Mouse (Mus musculus) midbrain, postnatal 0 days (tissue): ENCODE data around the gene Yjefn3. TPM values are rescaled to one million over a fixed set of nuclear protein-coding genes. Genes with fewer than 3 reads are reported as not detected.

Source experiments
- ATAC-seq: fragments of 200-750 bp; cut with Nextera tagmentation; 2 replicates; pipeline ENCODE4 v1.8.0; 2017; ENCODE audit warnings: moderate number of reproducible peaks, mild to moderate bottlenecking, moderate TSS enrichment, moderate library complexity; ENCODE audit not compliant: low FRiP score
- DNase-seq: peaks from one replicate; pipeline ENCODE4 v3.0.0-alpha.2; 2015; ENCODE audit warnings: low spot score
- H3K27ac ChIP-seq: fragments of 300-500 bp; sonication (generic); 2 replicates; pipeline ENCODE4 v1.5.1; 2014; ENCODE audit warnings: low read depth, mild to moderate bottlenecking, low read length, mixed read lengths
- H3K27me3 ChIP-seq: fragments of 300-500 bp; sonication (generic); 2 replicates; pipeline ENCODE4 v1.6.1; 2014; ENCODE audit warnings: low read length, control low read depth, mixed read lengths; ENCODE audit not compliant: insufficient read depth
- H3K36me3 ChIP-seq: fragments of 300-500 bp; sonication (generic); 2 replicates; pipeline ENCODE4 v1.6.1; 2014; ENCODE audit warnings: low read length, control low read depth, mixed read lengths; ENCODE audit not compliant: insufficient read depth
- H3K4me1 ChIP-seq: fragments of 300-500 bp; sonication (generic); 2 replicates; pipeline ENCODE4 v1.6.1; 2014; ENCODE audit warnings: mild to moderate bottlenecking, control low read depth, antibody characterized with exemption, low read length, mixed read lengths; ENCODE audit not compliant: insufficient read depth
- H3K4me2 ChIP-seq: fragments of 300-500 bp; sonication (generic); 2 replicates; pipeline ENCODE4 v1.6.1; 2014; ENCODE audit warnings: low read depth, mild to moderate bottlenecking, low read length, mixed read lengths; ENCODE audit not compliant: poor library complexity, severe bottlenecking
- H3K4me3 ChIP-seq: fragments of 300-500 bp; sonication (generic); 2 replicates; pipeline ENCODE4 v1.5.1; 2014; ENCODE audit warnings: low read depth, mild to moderate bottlenecking, low read length, moderate library complexity
- H3K9ac ChIP-seq: fragments of 300-500 bp; sonication (generic); replicated peaks from 2 replicates; pipeline ENCODE4 v1.6.1; 2014; ENCODE audit warnings: mild to moderate bottlenecking, low read length, moderate library complexity, mixed read lengths; ENCODE audit not compliant: poor library complexity, severe bottlenecking
- H3K9me3 ChIP-seq: fragments of 300-500 bp; sonication (generic); 2 replicates; pipeline ENCODE4 v1.6.1; 2016; ENCODE audit warnings: low read length, control low read depth
- CTCF ChIP-seq: IDR thresholded peaks from 2 replicates; pipeline ENCODE4 v1.5.1; 2016; ENCODE audit warnings: antibody characterized with exemption, mild to moderate bottlenecking
- WGBS: fragments of 180-500 bp; shearing (Covaris S2); extraction: QIAGEN DNeasy Blood & Tissue Kit; methylation state at CpG from one replicate; pipeline ENCODE4 v1.1.7; 2014; 5-methylcytosine and 5-hydroxymethylcytosine counted together
- polyA plus RNA-seq: library from polyadenylated mRNA; unstranded; fragments of >200 nt; fragmentation: Nextera tagmentation; extraction: Ambion mirVana; gene quantifications from 2 replicates; pipeline ENCODE4 v1.2.1, GENCODE M21; 2015
- total RNA-seq: library from RNA; depleted of rRNA; stranded (reverse); fragments of >200 nt; gene quantifications from 2 replicates; pipeline ENCODE4 v1.2.3, GENCODE M21; 2014

The Yjefn3 gene
- total and polyA plus RNA-seq, 2 experiments from 2014 or later: 8.0 to 13.4 TPM

- H3K4me3 ChIP-seq: no peak overlapping the region
- no peak overlapping the region for H3K9ac ChIP-seq
- H3K27ac ChIP-seq: no peak overlapping the region
- H3K9me3 ChIP-seq: no peaks in the 10 kb centered on the region
- H3K27me3 ChIP-seq: peaks cover 18% of the 10 kb centered on the region
- no peak for ATAC-seq
- no peak for DNase-seq
- TF ChIP-seq CTCF: no peak
- H3K4me1 ChIP-seq: no peaks in the 10 kb centered on the region
- 0 out of 2 replicates have a peak, but pooled peaks cover 7% of the 10 kb centered on the region for H3K36me3 ChIP-seq
- 52% methylated on average over 10 of the region's 10 CpGs for WGBS
- H3K4me2 ChIP-seq: no peak overlapping the region
These were observed 26.4 kb downstream of the Yjefn3 start for GRCm38 (mm10) chr8:69876097-69876496.

- ATAC-seq (no peak), DNase-seq (no peak)
- Histone ChIP-seq H3K27ac (no peak overlapping the region), H3K36me3 (0 out of 2 replicates have a peak, but pooled peaks cover 13% of the 10 kb centered on the region), H3K27me3 (peaks cover 4% of the 10 kb centered on the region; the same call in 1 of the 2 replicates), H3K9me3 (no peaks in the 10 kb centered on the region), H3K9ac (no peak overlapping the region), H3K4me3 (no peak overlapping the region), H3K4me2 (no peak overlapping the region), H3K4me1 (no peaks in the 10 kb centered on the region)
- TF ChIP-seq CTCF: no peak
- WGBS: 87% methylated on average over 13 of the region's 13 CpGs
These were observed 27.9 kb downstream of the Yjefn3 start for GRCm38 (mm10) chr8:69874654-69875053.

DNA sequence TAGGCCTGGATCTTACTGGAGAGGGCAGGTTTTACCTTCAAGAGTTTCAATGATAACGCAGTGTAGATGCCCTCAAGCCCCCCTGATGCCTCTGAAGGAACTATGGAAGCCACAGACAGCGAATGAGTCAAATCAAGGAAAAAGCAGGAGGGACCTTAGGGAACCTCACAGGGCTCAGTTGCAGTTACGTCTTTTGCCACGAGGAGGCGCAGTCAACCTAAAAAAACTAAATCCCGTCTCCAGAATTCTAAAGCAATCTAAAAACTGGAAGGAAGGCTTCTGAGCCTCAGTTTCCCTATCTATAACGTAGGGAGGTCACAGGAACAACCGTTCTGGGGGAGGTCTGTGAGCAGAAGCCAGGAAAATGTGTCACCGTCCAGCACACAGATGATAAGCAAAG lies 28.4 kb downstream of the Yjefn3 start:
- H3K36me3 ChIP-seq: 0 out of 2 replicates have a peak, but pooled peaks cover 13% of the 10 kb centered on the region
- ATAC-seq (no peak), DNase-seq (peak; percentile 56)
- peak; percentile 82 for TF ChIP-seq CTCF
- no peaks in the 10 kb centered on the region for H3K9me3 ChIP-seq
- WGBS: 9% methylated on average over 9 of the region's 9 CpGs
- no peak overlapping the region for H3K4me2 ChIP-seq
- H3K4me1 ChIP-seq: no peaks in the 10 kb centered on the region
- H3K4me3 ChIP-seq: no peak overlapping the region
- no peak overlapping the region for H3K9ac ChIP-seq
- H3K27me3 ChIP-seq: no peaks in the 10 kb centered on the region
- no peak overlapping the region for H3K27ac ChIP-seq

DNA sequence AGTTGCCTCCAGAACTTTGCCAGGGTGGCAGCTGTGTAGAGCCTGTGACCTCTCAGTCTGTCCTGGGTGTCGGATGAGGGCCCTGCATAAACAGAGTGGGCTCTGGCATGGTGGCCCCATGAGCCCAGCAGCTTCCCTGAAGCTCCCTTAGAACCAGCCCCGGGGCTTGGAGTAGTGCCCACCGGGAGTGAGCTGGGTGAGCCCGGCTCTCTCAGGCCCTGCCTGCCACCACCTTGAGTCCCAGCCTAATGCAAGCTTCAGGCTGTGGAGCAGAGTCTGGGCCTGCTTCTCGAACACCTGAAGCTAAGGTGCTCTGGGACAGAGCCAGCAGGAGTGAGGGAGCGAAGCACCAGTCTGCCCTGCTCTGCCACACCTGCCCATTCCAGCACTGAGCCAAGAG lies 31.6 kb downstream of the Yjefn3 start:
- 96% methylated on average over 6 of the region's 6 CpGs for WGBS
- ATAC-seq: no peak

DNA sequence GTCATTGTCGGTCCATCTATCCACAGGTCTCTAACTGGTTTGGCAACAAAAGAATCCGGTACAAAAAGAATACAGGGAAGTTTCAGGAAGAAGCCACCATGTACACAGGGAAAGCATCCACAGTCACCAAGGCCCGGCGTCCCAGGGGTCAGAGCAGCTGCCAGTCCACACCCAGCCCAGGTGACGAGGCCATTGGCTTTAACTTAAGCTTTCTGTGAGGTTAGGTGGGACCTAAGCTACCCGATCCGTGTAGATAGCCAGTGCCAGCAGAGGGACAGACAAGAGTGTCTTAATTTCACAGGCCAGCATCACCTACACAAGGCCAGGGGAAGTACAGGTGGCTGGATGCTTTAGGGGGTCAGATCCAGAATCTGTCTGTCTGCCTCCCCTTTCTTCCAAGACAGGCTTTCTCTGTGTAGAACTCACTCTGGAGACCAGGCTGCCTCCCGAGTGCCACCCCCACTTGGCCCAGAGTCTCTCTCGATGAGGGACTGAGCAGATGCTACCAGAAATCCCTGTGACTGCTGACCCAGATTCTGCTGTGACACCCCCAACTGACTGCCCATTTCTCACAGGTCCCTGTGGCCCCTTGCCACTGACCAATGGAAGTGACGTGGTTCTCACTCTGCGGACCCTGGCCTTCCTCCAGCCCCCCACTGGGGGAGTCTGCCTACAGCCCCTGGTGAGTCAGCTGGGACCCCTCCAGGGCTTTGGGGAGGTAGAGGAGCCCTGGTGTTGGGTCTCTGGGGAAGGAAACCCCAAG lies 32.3 kb downstream of the Yjefn3 start:
- Histone ChIP-seq H3K4me2 (no peak overlapping the region), H3K9me3 (no peaks in the 10 kb centered on the region), H3K9ac (no peak overlapping the region), H3K27ac (no peak overlapping the region), H3K27me3 (no peaks in the 10 kb centered on the region), H3K4me1 (no peaks in the 10 kb centered on the region), H3K36me3 (0 out of 2 replicates have a peak, but pooled peaks cover 13% of the 10 kb centered on the region), H3K4me3 (no peak overlapping the region)
- ATAC-seq (no peak), DNase-seq (no peak)
- WGBS: 86% methylated on average over 11 of the region's 11 CpGs
- no peak for TF ChIP-seq CTCF

More for the DNA sequence above, 31.6 kb downstream of the Yjefn3 start:
- H3K27me3 ChIP-seq: no peaks in the 10 kb centered on the region
- H3K27ac ChIP-seq: no peak overlapping the region
- no peak overlapping the region for H3K9ac ChIP-seq
- no peak for DNase-seq
- H3K4me1 ChIP-seq: no peaks in the 10 kb centered on the region
- H3K36me3 ChIP-seq: 0 out of 2 replicates have a peak, but pooled peaks cover 13% of the 10 kb centered on the region
- H3K4me2 ChIP-seq: no peak overlapping the region
- H3K9me3 ChIP-seq: no peaks in the 10 kb centered on the region
- no peak overlapping the region for H3K4me3 ChIP-seq
- TF ChIP-seq CTCF: no peak

DNA sequence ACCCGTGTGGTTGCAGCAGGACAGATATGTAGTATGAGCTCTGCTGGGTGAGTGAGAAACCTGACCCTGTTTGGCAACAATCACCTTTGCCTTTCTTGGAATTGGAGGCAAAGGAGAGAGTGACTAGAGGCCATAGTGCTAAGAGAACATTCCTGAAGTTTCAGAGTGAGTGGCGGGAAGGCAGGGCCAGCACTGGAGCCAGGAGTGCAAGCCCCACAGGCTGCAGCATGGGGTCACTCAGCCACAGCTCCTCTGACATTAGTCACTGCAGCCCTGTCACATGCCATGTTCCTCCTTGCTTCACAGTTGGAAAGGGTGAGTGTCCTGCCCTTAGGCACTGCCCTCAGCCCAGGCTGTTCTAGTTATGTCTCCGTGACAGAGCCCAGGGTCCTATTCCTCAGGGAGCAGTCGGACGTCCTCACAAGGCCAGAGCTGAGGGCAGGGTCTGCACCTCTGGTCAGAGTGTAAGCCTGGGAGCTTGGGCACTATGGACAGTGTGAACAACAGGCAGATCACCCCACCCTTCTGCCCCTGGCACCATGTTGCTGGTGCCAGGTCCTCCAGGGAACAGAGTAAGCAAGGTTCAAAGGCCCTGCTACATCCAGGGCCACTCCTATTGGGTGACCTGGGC lies 34.7 kb downstream of the Yjefn3 start:
- TF ChIP-seq CTCF: no peak
- Histone ChIP-seq H3K27ac (no peak overlapping the region), H3K27me3 (no peaks in the 10 kb centered on the region), H3K9ac (no peak overlapping the region), H3K36me3 (0 out of 2 replicates have a peak, but pooled peaks cover 23% of the 10 kb centered on the region), H3K4me3 (no peak overlapping the region), H3K9me3 (no peaks in the 10 kb centered on the region), H3K4me2 (no peak overlapping the region), H3K4me1 (no peaks in the 10 kb centered on the region)
- DNase-seq (no peak), ATAC-seq (no peak)
- 87% methylated on average over 5 of the region's 5 CpGs for WGBS
